Mouse (Mus musculus): ENCODE measurements around the gene Wdr91.

DNA sequence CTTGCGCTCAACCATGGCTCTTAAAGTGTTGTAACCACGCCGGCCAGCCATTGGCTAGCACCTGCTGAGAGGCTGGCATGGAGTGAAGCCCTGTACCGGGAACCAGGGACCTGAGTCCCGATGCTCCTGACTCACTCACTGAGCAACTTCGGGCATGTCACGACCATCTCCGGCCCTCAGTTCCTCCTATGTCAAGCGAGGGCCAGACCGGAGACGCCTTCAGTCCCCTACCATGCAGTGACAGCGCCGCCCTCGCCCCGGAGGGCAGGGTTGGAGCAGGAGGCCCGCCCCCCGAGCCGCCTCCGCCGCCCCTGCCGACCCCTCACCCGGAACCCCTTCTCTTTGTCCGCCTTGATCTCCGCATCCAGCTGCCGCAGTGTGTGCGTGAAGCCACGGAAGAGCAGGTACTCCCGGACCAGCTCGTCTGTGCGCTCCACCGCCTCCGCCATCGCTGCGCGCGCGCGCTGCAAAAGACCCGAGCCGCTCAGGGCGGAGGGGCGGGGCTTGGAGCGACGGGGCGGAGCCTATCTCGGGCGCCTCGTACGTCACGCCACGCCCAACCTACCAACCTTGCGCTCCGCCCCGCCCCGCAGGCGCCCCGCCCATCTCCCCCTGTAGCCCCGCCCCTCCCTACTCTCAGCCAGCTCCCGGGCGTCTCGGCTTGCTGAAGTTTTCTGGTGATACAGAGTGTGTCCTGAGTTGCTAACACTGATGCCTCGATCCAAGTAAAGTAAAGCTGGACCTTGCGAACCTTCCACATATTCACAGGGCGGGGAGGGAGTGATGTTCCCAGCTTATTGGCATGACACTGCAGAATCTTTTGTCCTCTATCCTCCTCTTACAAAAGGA lies at the start of gene Wdr91:
- TF ChIP-seq CTCF (IDR thresholded peaks at IDR 0.05; ENCODE audit: borderline replicate concordance, insufficient read depth, low read length) (no peak), POLR2A (IDR thresholded peaks at IDR 0.05; ENCODE audit: low read depth, low read length) (peak; percentile 83)
